Mouse (Mus musculus): ENCODE measurements around the gene Car14.

- TF ChIP-seq CTCF (IDR thresholded peaks at IDR 0.05; ENCODE audit: borderline replicate concordance, insufficient read depth, low read depth, low read length) (no peak), POLR2A (IDR thresholded peaks at IDR 0.05; ENCODE audit: borderline replicate concordance, insufficient read depth, low read length) (no peak)
Observed at GRCm38 (mm10) chr3:95945731-95946240, 41.3 kb upstream of the Car14 start.
